Mouse (Mus musculus): ENCODE measurements around the gene Tspan14.

DNA sequence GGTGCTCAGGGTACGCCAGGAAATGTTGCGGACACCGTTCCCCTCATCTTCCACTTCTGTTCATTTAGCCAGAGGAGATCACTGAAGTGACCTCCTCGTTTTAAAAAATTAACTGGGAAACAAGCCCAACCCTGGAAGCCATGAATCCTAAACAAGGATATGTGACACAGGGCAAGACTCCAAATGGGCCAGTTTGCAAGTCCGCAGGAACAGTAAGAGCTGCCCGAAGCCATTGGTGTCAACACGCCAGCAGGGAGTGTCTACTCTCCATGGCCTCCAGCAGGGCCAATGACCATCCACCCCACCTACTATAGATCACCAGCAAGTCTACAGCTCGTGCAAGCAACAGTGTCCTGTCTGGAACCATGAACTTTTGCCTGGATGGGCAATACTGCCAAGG is 60.8 kb downstream of the Tspan14 start:
- TF ChIP-seq EP300 (IDR thresholded peaks at IDR 0.05; ENCODE audit: low read depth), result no peak
- TF ChIP-seq CTCF (IDR thresholded peaks at IDR 0.05; ENCODE audit: low read depth), result no peak
